Mouse (Mus musculus): Measurements from ENCODE around the gene Pcsk5.

GRCm38 (mm10) chr19:17662676-17663075 lies 174.8 kb downstream of the Pcsk5 start:
- TF ChIP-seq CTCF (IDR thresholded peaks at IDR 0.05; ENCODE audit: extremely low read depth, insufficient read depth, low read length) (no peak), POLR2A (IDR thresholded peaks at IDR 0.05; ENCODE audit: extremely low read depth, insufficient read depth, low read length) (no peak)

Data from cortical plate, adult 2 months (tissue).